Mouse (Mus musculus): ENCODE measurements around the gene Fbxo7. TPM values are rescaled to one million over a fixed set of nuclear protein-coding genes. Genes with fewer than 3 reads are reported as not detected.
"Not testable (repeated sequence)": the region's sequence is repeated elsewhere in the genome, so short reads cannot be mapped to it uniquely, and the experiment has no call there.

Gene Fbxo7
- polyA plus RNA-seq, 1 experiment: 9.7 TPM

GRCm38 (mm10) chr10:86023149-86023548 lies 1.4 kb downstream of the Fbxo7 start:
- Histone ChIP-seq H3K27ac (replicated peaks; ENCODE audit: low read depth, low read length) (no peak overlapping the region), H3K4me3 (ENCODE audit: insufficient read depth, low read depth, low read length) (no peak overlapping the region), H3K4me1 (ENCODE audit: control insufficient read depth, insufficient read depth, insufficient read length, low read length) (no peaks in the 10 kb centered on the region; the same call in 1 of the 2 replicates)

DNA sequence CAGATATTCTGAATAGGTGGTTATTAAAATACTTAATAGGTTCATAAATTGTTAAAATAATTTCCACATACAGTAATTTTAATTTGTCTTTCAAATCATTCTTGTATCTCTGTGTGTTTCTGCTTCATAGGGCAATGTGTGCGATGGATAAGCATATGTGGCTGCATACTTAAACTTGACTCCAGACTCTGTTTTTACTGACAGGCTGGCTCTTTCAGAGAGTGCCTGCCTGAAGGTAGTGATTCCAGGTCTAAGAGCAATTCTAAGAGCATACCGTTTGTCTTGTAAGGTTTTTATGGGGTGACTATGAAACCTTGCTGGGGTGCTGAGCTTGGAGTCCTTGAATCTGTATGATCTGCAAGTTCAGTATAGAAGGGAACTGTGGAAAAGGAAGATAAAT lies 4.1 kb downstream of the Fbxo7 start:
- no peak overlapping the region for H3K4me3 ChIP-seq (ENCODE audit: insufficient read depth, low read depth, low read length)
- no peaks in the 10 kb centered on the region; the same call in 1 of the 2 replicates for H3K4me1 ChIP-seq (ENCODE audit: control insufficient read depth, insufficient read depth, insufficient read length, low read length)
- H3K27ac ChIP-seq (replicated peaks; ENCODE audit: low read depth, low read length): no peak overlapping the region

DNA sequence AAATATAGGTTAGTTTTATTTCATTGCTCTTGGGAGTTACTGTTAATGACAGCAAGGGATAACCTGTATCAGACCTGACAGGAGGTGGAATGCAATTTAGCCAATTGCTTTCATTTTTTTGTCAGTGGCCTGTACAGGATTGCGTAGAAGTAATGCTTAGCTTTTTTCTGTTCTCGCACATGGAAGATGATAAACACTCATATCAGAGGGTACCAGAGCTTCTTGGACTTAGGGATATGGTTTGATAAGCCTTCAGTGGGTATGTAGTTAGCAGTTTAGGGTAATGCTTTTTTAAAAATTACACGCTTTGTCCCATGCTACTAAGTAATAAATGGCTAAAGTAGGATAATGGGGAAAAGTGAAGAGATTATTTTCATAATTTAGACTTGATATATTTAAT lies 4.6 kb downstream of the Fbxo7 start:
- no peak overlapping the region for H3K4me3 ChIP-seq (ENCODE audit: insufficient read depth, low read depth, low read length)
- H3K4me1 ChIP-seq (ENCODE audit: control insufficient read depth, insufficient read depth, insufficient read length, low read length): no peaks in the 10 kb centered on the region; the same call in 1 of the 2 replicates
- H3K27ac ChIP-seq (replicated peaks; ENCODE audit: low read depth, low read length): no peak overlapping the region

- H3K4me1 ChIP-seq (ENCODE audit: control insufficient read depth, insufficient read depth, insufficient read length, low read length); H3K27ac ChIP-seq (replicated peaks; ENCODE audit: low read depth, low read length); H3K4me3 ChIP-seq (ENCODE audit: insufficient read depth, low read depth, low read length): not testable (repeated sequence)
These were observed 5.0 kb downstream of the Fbxo7 start for GRCm38 (mm10) chr10:86026807-86027206.

GRCm38 (mm10) chr10:86030743-86031142 lies 9.0 kb downstream of the Fbxo7 start:
- Histone ChIP-seq H3K4me1 (ENCODE audit: control insufficient read depth, insufficient read depth, insufficient read length, low read length) (no peaks in the 10 kb centered on the region; the same call in 1 of the 2 replicates), H3K4me3 (ENCODE audit: insufficient read depth, low read depth, low read length) (no peak overlapping the region), H3K27ac (replicated peaks; ENCODE audit: low read depth, low read length) (no peak overlapping the region)

DNA sequence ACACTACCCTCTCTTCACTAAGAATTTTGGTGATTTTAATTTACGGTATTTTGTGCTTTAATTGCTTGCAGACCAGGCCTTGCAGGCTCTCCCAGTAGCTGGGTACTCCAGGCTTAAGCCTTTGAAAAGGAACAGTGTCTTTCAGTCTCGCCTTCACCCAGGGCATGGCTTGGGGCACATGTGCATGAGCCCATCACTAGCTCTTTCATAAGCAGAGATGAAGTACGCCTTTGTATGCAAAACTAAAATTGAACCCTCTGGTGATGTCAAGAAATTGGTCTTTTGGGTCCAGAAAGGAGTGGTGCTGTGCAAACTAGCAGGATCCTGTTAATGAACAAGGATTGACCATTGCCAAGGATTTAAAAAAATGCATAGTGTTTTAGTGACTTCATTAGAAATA lies 10.7 kb downstream of the Fbxo7 start:
- no peak overlapping the region for H3K4me3 ChIP-seq (ENCODE audit: insufficient read depth, low read depth, low read length)
- H3K27ac ChIP-seq (replicated peaks; ENCODE audit: low read depth, low read length): no peak overlapping the region
- H3K4me1 ChIP-seq (ENCODE audit: control insufficient read depth, insufficient read depth, insufficient read length, low read length): no peaks in the 10 kb centered on the region; the same call in 1 of the 2 replicates

- Histone ChIP-seq H3K27ac (replicated peaks; ENCODE audit: low read depth, low read length) (no peak overlapping the region), H3K4me1 (ENCODE audit: control insufficient read depth, insufficient read depth, insufficient read length, low read length) (no peaks in the 10 kb centered on the region), H3K4me3 (ENCODE audit: insufficient read depth, low read depth, low read length) (no peak overlapping the region)
These were observed 12.4 kb downstream of the Fbxo7 start for GRCm38 (mm10) chr10:86034007-86034728.

DNA sequence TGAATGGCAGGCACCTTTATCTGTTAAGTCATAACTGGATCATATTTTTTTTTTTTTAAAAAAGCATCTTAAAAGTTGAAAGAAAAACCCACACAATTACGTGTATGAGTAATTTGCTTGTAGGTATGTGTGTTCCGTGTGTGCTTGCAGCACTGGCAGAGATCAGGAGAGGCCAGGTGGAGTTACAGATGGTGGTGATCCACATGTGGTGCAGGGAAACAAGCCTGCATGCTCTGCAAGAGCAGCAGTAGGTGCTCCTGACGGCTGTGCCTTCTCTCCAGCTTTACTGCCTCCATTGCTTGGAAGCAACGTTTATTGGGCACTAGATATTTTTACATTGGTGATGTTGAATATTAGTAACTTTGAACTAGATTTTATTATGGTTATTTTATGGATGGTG lies 21.9 kb downstream of the Fbxo7 start:
- Histone ChIP-seq H3K4me1 (ENCODE audit: control insufficient read depth, insufficient read depth, insufficient read length, low read length) (no peaks in the 10 kb centered on the region; the same call in 1 of the 2 replicates), H3K4me3 (ENCODE audit: insufficient read depth, low read depth, low read length) (no peak overlapping the region), H3K27ac (replicated peaks; ENCODE audit: low read depth, low read length) (no peak overlapping the region)

DNA sequence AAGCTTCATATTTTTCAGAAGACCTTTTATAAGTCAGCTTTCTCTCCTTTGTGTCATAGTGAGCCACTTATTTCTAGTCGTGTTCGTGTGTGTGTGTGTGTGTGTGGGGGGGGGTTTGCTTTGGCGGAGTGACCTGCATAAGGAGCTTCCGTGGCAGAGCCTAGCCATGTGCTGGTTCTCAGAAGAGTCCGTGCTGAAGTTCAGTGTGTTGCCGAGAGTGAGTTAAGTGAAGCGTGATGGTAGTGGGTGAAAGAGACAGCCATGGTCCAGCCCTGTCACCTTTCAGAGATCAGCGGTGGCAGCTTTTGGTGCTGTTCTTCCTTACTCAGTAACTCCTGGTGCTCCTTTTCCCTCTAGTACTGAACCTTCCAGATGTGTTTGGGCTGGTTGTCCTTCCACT lies 22.3 kb downstream of the Fbxo7 start:
- H3K4me3 ChIP-seq (ENCODE audit: insufficient read depth, low read depth, low read length): no peak overlapping the region
- H3K27ac ChIP-seq (replicated peaks; ENCODE audit: low read depth, low read length): no peak overlapping the region
- H3K4me1 ChIP-seq (ENCODE audit: control insufficient read depth, insufficient read depth, insufficient read length, low read length): no peaks in the 10 kb centered on the region; the same call in 1 of the 2 replicates

DNA sequence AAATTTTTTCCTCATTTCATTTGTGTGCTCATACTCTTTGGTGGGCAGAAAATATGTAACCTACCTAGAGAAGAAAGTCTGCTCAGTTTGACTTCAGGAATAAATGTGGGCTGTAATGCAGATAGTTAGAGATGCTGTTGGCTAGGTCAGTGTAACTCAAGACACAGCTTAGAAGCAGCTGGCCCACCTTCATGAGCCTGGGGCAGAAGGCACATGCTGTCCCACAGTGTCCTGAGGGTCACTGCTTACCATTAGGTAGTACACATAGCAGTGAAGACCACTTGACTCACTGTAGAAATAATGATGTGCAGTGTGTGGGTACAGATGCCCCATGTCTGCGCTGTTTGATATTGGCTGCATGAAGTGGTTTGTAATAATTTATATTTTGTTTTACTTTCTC lies 24.6 kb downstream of the Fbxo7 start:
- H3K27ac ChIP-seq (replicated peaks; ENCODE audit: low read depth, low read length): no peak overlapping the region
- H3K4me1 ChIP-seq (ENCODE audit: control insufficient read depth, insufficient read depth, insufficient read length, low read length): no peaks in the 10 kb centered on the region; the same call in 1 of the 2 replicates
- no peak overlapping the region for H3K4me3 ChIP-seq (ENCODE audit: insufficient read depth, low read depth, low read length)

DNA sequence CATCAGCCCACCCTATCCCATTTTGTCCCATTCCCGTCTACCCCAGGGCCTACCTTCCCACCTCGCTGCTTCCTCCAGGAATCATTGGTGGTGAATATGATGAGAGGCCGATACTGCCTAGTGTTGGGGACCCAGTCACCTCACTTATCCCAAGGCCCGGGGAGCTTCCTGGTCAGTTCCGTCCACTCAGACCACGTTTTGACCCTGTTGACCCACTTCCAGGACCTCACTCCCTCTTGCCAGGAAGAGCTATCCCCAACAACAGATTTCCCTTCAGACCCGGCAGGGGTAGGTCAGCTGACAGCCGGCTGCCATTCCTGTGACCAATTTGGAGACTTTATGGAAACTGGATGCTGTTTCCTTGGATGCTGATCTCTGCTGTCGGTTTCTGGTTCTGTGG lies 26.0 kb downstream of the Fbxo7 start:
- Histone ChIP-seq H3K4me1 (ENCODE audit: control insufficient read depth, insufficient read depth, insufficient read length, low read length) (no peaks in the 10 kb centered on the region; the same call in 1 of the 2 replicates), H3K27ac (replicated peaks; ENCODE audit: low read depth, low read length) (no peak overlapping the region), H3K4me3 (ENCODE audit: insufficient read depth, low read depth, low read length) (no peak overlapping the region)

DNA sequence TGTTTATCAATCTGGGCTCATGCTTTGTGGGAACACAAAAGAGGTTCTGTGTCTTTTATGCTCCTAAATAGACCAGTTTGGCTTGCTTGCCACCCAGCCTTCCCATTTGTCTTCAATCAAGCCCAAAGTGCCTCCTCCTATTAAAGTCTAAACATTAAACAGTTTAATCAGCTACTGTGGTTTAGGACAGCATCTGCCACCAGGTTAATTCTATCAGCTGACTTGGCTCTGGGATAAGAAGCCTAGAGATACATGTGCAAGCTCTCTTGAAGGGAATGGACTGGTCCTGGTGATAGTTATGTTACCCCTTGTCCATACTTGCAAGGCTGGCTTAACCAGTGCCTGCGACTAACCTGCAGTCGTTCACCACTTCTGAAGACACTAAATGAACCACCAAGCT lies 28.8 kb downstream of the Fbxo7 start:
- Histone ChIP-seq H3K27ac (replicated peaks; ENCODE audit: low read depth, low read length) (no peak overlapping the region), H3K4me3 (ENCODE audit: insufficient read depth, low read depth, low read length) (no peak overlapping the region), H3K4me1 (ENCODE audit: control insufficient read depth, insufficient read depth, insufficient read length, low read length) (no peaks in the 10 kb centered on the region; the same call in 1 of the 2 replicates)

- H3K4me3 ChIP-seq (ENCODE audit: insufficient read depth, low read depth, low read length): no peak overlapping the region
- no peaks in the 10 kb centered on the region; the same call in 1 of the 2 replicates for H3K4me1 ChIP-seq (ENCODE audit: control insufficient read depth, insufficient read depth, insufficient read length, low read length)
- H3K27ac ChIP-seq (replicated peaks; ENCODE audit: low read depth, low read length): no peak overlapping the region
These were observed 31.2 kb downstream of the Fbxo7 start for GRCm38 (mm10) chr10:86052818-86053522.

- Histone ChIP-seq H3K4me3 (ENCODE audit: insufficient read depth, low read depth, low read length) (no peak overlapping the region), H3K4me1 (ENCODE audit: control insufficient read depth, insufficient read depth, insufficient read length, low read length) (no peaks in the 10 kb centered on the region)
These were observed 34.6 kb downstream of the Fbxo7 start for GRCm38 (mm10) chr10:86056297-86056903.

GRCm38 (mm10) chr10:86057286-86057685 lies 35.5 kb downstream of the Fbxo7 start:
- Histone ChIP-seq H3K27ac (replicated peaks; ENCODE audit: low read depth, low read length) (no peak overlapping the region), H3K4me1 (ENCODE audit: control insufficient read depth, insufficient read depth, insufficient read length, low read length) (no peaks in the 10 kb centered on the region), H3K4me3 (ENCODE audit: insufficient read depth, low read depth, low read length) (no peak overlapping the region)

More at GRCm38 (mm10) chr10:86056297-86056903, 34.6 kb downstream of the Fbxo7 start:
- H3K27ac ChIP-seq (replicated peaks; ENCODE audit: low read depth, low read length): no peak overlapping the region
